Mouse (Mus musculus) mammary gland, adult 2 months (tissue): ENCODE data around the gene Klk8. TPM values are rescaled to one million over a fixed set of nuclear protein-coding genes. Genes with fewer than 3 reads are reported as not detected.

Experiments
- polyA plus RNA-seq: library from polyadenylated mRNA; depleted of rRNA; stranded (reverse); fragments of >200 nt; gene quantifications from 2 replicates; pipeline ENCODE4 v1.2.3, GENCODE M21; 2012; ENCODE audit warnings: low replicate concordance; rRNA removed

Gene Klk8
- polyA plus RNA-seq: 7.4 and 14.6 TPM in 2 replicates

DNA sequence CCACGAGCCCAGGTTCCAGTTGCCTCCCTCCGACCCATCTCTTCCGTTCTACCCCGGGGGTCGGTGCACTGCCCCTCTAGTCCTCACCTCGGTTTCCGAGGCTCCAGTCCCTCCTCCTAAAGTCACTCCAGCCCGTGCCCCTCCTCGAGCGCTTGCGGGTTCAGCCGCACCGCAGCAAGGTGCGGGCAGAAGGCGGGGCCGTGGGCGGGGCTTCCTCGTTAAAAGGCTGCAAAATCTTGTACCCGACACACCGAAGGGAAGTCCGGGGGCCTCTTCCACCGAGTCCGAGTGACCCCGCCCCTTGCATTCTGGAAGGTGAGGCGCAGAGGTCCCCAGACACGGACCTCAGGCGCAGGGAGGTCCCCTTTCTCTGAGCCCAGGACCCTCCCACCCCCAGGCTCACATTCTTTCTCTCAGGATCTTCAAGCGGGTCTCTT is at the start of gene Klk8:
Gene Klk8, plus strand, starts transcription at position 245 of the 437 bp plus-strand sequence.

DNA sequence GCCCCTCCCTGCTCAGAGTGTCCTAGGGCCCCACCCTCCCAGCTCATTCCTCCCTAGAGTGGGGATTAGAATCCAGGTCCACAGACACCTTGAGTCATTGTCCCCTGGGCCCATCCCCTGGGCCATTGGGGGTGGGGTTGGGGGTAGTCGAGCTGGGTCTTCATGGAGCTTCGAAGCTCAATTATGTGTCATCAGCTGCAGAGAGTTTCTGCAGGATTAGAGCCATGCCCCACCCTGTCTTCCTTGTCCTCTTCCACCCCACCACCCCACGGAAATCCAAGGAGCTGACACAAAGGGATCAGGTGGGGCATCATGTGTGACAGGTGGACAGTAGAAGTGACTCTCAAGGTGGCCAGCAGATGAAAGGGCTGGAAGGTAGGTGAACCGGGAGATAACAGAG is 28.8 kb upstream of the Klk8 start, which contains the start of gene Klk12:
Gene Klk12, plus strand, starts transcription at position 301 of the 400 bp plus-strand sequence.

DNA sequence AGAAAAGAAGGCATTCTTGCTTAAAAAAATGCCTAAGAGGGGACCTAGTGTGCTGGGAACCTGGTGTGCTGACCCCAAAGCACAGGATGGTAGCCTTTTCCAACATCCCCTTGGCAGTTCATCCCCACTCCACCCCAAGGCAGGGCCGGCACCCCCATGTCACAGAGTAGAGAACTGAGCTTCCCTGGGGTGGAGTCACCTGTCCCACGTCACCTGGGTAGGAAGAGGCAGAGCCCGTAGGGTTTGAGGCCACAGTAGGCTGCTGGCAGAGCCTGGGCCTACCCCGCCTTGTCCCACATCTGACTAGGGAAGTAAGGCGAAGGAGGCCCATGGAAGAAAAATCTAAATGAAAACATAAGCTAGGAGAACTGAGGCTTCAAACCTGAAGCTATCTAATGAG is 23.0 kb upstream of the Klk8 start, which contains the start of gene Klk11:
Gene Klk11, plus strand, starts transcription at position 241 of the 400 bp plus-strand sequence.

DNA sequence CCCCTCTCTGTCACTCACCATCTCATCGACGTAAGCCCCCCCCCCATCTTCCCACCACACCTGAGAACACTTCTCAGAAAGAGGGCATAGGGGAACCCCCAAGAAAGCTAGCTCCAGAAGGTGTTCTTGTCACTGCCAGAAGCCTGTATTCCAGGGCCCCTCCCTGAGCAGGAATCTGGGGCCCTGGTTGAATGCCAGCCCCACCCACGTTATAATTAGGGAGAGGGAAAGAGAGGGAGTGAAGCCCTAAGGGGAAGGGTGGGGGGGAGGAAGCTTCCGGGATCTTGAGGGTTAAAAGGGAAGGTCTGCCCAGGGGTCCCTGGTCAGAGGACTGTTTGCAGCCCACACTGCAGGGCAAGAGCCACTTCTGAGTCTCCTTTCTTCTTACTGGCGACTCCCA is 16.6 kb upstream of the Klk8 start, which contains the start of gene Klk10:
Gene Klk10, plus strand, starts transcription at position 290 of the 400 bp plus-strand sequence.

GRCm38 (mm10) chr7:43791591-43791990 is 5.8 kb upstream of the Klk8 start, which contains the start of gene Klk9:
Gene Klk9, plus strand, starts transcription at chr7:43791891.

DNA sequence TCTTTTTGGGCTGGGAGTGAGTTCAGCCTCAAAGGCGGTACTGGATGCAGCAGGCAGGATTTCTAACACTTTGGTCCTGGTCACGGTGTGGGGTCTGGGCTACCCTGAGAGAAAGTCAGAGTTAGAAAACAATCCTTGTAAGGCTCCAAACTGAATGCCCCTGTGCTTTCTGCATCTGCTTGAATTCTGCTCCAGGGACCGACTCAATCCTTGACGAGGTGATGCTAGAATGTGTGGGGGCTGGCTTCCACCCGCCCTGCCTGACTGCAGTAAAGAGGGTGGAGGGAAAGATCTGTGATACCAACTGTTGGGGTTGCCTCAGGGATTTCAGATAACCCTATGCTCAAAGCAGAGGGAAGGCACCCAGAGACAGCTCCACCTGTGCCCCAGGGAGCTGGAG is 13.6 kb downstream of the Klk8 start, which contains the start of gene Klk7:
Gene Klk7, plus strand, starts transcription at position 301 of the 400 bp plus-strand sequence.

GRCm38 (mm10) chr7:43824199-43824598 is 26.8 kb downstream of the Klk8 start, which contains the start of gene Klk6:
Gene Klk6, plus strand, starts transcription at chr7:43824499.

DNA sequence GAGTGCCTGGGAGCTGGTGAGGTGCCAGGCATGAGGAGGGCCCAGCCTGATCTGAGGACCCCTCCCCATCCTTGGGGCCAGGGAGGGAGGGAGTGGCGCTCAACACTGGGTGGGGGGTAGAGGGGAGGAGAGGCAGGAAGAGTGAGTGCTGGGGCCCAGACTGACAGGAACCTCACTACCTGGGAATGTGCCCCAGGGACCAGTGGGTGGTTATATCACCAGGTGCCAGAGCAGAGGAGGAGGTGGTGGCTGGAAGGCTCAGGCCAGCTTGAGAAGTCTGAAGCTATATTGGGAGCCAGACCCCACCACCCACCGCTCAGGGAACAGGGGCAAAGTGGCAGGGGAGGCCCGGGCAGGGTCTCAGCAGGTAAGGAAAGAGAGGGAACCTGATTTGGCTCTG is 44.3 kb downstream of the Klk8 start, which contains the start of gene Klk5:
Gene Klk5, plus strand, starts transcription at position 271 of the 400 bp plus-strand sequence.

Other genes starting within 250 kb of the Klk8 start
- gene Zfp658, start 235.3 kb upstream of the Klk8 start, polyA plus RNA-seq: 1.1 and 2.3 TPM in 2 replicates
- gene Zfp719, start 218.0 kb upstream of the Klk8 start, polyA plus RNA-seq: 0.99 and 2.5 TPM in 2 replicates
- gene Zfp819, start 190.4 kb upstream of the Klk8 start, polyA plus RNA-seq: 0.06 TPM in 2 replicates
- gene Ceacam18, start 162.9 kb upstream of the Klk8 start, polyA plus RNA-seq: not detected in 2 replicates
- 3.8 and 5.4 TPM in 2 replicates for gene Siglece, start 137.4 kb upstream of the Klk8 start, polyA plus RNA-seq
- 9.2 and 18.9 TPM in 2 replicates for gene Ctu1, start 125.6 kb upstream of the Klk8 start, polyA plus RNA-seq
- not detected in 2 replicates for gene Klk14, start 107.2 kb upstream of the Klk8 start, polyA plus RNA-seq
- gene Klk13, start 85.0 kb upstream of the Klk8 start, polyA plus RNA-seq: 0.16 and 0.33 TPM in 2 replicates
- gene Klk12, start 28.7 kb upstream of the Klk8 start, polyA plus RNA-seq: not detected in 2 replicates
- 2.4 and 4.7 TPM in 2 replicates for gene Klk11, start 23.0 kb upstream of the Klk8 start, polyA plus RNA-seq
- 0.98 and 8.7 TPM in 2 replicates for gene Klk10, start 16.5 kb upstream of the Klk8 start, polyA plus RNA-seq
- 0.14 and 0.30 TPM in 2 replicates for gene Klk9, start 5.7 kb upstream of the Klk8 start, polyA plus RNA-seq
- 0.11 and 4.9 TPM in 2 replicates for gene Klk7, start 13.7 kb downstream of the Klk8 start, polyA plus RNA-seq
- 0.82 TPM in 1 of 2 replicates, not detected in the other for gene Klk6, start 26.9 kb downstream of the Klk8 start, polyA plus RNA-seq
- 0.14 and 3.3 TPM in 2 replicates for gene Klk5, start 44.4 kb downstream of the Klk8 start, polyA plus RNA-seq
- not detected in 2 replicates for gene Klk4, start 83.6 kb downstream of the Klk8 start, polyA plus RNA-seq
- not detected in 2 replicates for gene Klk15, start 136.2 kb downstream of the Klk8 start, polyA plus RNA-seq
- 0.14 TPM in 1 of 2 replicates, not detected in the other for gene Klk1b8, start 153.1 kb downstream of the Klk8 start, polyA plus RNA-seq
- gene Klk1b1, start 169.2 kb downstream of the Klk8 start, polyA plus RNA-seq: not detected in 2 replicates
- not detected in 2 replicates for gene Klk1b9, start 178.5 kb downstream of the Klk8 start, polyA plus RNA-seq
- gene Klk1b11, start 198.3 kb downstream of the Klk8 start, polyA plus RNA-seq: 0.14 TPM in 1 of 2 replicates, not detected in the other
- gene Klk1b26, start 214.6 kb downstream of the Klk8 start, polyA plus RNA-seq: 0.09 TPM in 1 of 2 replicates, not detected in the other